Mouse (Mus musculus): Measurements from ENCODE around the gene Extl1. TPM values are rescaled to one million over a fixed set of nuclear protein-coding genes. Genes with fewer than 3 reads are reported as not detected.
"Not testable (repeated sequence)": the region's sequence is repeated elsewhere in the genome, so short reads cannot be mapped to it uniquely, and the experiment has no call there.

Extl1 gene
- polyA plus RNA-seq (2012; ENCODE audit: insufficient read depth, insufficient read length, missing spikeins) = 0.56 TPM in 1 of 2 replicates, not detected in the other

DNA sequence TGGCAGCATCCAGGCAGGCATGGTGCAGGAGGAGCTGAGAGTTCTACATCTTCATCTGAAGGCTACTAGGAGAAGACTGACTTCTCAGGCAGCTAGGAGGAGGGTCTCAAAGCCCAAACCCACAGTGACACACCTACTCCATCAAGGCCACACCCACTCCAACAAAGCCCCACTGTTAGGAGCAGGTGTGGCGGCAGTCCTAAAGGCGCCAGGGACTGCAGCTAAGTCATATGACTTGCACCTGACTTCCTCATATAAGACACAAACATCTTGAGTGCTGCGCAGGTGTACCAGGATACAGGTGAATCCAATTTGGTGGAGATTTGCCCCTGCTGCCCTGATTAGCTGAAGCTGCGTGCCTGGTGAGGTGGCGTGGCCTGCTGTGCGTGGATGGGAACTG is at the start of gene Extl1:
Extl1 (minus strand) TSS at position 101 of the 400 bp plus-strand sequence.
- not testable (repeated sequence) for H3K4me1 ChIP-seq (ENCODE audit: control insufficient read depth, insufficient read depth, low read length); H3K27ac ChIP-seq (ENCODE audit: insufficient read depth, low read depth, low read length); H3K4me3 ChIP-seq (ENCODE audit: insufficient read depth, low read length)

DNA sequence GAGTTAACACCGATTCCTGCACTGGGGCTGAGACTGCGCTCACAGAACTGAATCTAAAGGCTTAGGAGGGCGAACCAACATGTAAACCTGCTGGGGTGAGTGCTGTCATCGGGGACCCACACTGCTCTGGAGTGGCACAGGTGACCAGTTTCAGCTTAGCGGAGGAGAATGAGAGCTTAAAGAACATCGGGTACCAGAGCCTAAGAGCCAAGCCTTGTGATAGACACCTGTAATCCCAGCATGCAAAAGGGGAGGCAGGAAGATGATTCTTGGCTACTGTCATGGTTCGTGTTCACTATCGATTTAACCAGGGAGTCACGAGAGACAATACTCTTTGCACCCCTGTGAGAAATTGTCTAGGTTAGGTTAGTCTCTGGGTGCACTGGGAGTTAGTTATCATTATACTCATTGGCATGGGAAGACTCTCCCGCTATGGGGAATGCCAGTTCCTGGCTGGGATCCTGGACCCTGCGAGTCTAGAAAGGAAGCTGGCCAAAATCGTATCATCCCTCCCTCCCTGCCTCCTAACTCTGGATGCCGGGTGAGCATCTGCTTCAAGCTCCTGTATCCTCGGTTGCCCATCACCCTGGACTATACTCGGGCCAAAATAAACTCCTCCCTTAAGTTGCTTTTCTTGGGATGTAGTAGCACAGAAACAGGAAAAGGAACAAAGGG is 49.2 kb upstream of the Extl1 start:
- Histone ChIP-seq H3K4me3 (ENCODE audit: insufficient read depth, low read length) (no peak overlapping the region), H3K27ac (ENCODE audit: insufficient read depth, low read depth, low read length) (no peak overlapping the region), H3K4me1 (ENCODE audit: control insufficient read depth, insufficient read depth, low read length) (no peaks in the 10 kb centered on the region)
- TF ChIP-seq POLR2A (IDR thresholded peaks at IDR 0.05; ENCODE audit: borderline replicate concordance, low read depth, low read length) (no peak), CTCF (IDR thresholded peaks at IDR 0.05; ENCODE audit: low read depth, low read length) (no peak)

GRCm38 (mm10) chr4:134430381-134431004 is 46.8 kb upstream of the Extl1 start:
- H3K27ac ChIP-seq (ENCODE audit: insufficient read depth, low read depth, low read length) = no peak overlapping the region
- TF ChIP-seq POLR2A (IDR thresholded peaks at IDR 0.05; ENCODE audit: borderline replicate concordance, low read depth, low read length) = no peak
- no peak for TF ChIP-seq CTCF (IDR thresholded peaks at IDR 0.05; ENCODE audit: low read depth, low read length)
- H3K4me1 ChIP-seq (ENCODE audit: control insufficient read depth, insufficient read depth, low read length) = no peaks in the 10 kb centered on the region
- H3K4me3 ChIP-seq (ENCODE audit: insufficient read depth, low read length) = no peak overlapping the region

DNA sequence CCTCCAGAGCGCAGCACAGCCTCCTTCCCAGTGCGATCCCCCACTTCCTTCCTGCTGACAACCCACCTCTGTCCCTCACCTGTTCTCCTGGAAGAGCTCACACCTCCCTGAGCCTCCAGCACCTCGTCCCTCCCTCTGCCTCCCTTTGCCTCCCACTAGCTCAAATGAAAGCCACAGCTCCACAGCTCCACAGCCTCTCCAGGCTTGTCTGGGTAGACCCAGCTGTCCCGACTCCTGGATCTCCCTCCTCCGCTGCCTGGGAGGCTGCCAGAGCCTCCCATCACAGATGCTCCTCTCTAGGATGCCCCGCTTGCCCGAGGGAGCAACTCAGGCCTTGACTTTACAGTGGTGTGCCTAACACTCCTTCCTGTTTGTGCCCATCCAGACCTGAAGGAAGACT is 41.4 kb upstream of the Extl1 start:
- Histone ChIP-seq H3K4me3 (ENCODE audit: insufficient read depth, low read length) (no peak overlapping the region), H3K4me1 (ENCODE audit: control insufficient read depth, insufficient read depth, low read length) (peaks cover 15% of the 10 kb centered on the region), H3K27ac (ENCODE audit: insufficient read depth, low read depth, low read length) (no peak overlapping the region)
- TF ChIP-seq POLR2A (IDR thresholded peaks at IDR 0.05; ENCODE audit: borderline replicate concordance, low read depth, low read length) (no peak), CTCF (IDR thresholded peaks at IDR 0.05; ENCODE audit: low read depth, low read length) (no peak)

- Histone ChIP-seq H3K4me1 (ENCODE audit: control insufficient read depth, insufficient read depth, low read length) (peaks cover 15% of the 10 kb centered on the region), H3K4me3 (ENCODE audit: insufficient read depth, low read length) (no peak overlapping the region), H3K27ac (ENCODE audit: insufficient read depth, low read depth, low read length) (no peak overlapping the region)
- TF ChIP-seq POLR2A (IDR thresholded peaks at IDR 0.05; ENCODE audit: borderline replicate concordance, low read depth, low read length) = no peak
These were observed 40.3 kb upstream of the Extl1 start for GRCm38 (mm10) chr4:134423949-134424348.

DNA sequence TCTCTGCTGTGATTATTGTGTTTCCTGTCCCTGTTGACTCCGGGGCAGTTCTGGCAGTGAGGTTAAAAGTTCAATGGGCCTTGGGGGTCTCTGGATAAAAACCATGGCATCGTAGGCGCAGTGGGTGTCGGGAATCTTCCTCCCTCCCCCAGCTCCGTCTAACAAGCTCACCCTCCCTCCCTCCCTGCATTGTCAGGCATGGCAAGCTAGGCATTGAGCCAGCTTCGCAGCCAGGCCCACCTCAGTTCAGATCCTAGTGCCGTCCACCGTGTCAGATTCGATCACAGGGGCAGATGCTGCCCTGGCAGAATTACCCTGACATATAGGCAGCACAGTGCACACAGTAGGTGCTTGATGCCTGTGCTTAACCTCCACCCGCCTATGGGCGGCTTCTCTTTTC is 38.3 kb upstream of the Extl1 start:
- peaks cover 15% of the 10 kb centered on the region for H3K4me1 ChIP-seq (ENCODE audit: control insufficient read depth, insufficient read depth, low read length)
- TF ChIP-seq CTCF (IDR thresholded peaks at IDR 0.05; ENCODE audit: low read depth, low read length) = no peak
- no peak for TF ChIP-seq POLR2A (IDR thresholded peaks at IDR 0.05; ENCODE audit: borderline replicate concordance, low read depth, low read length)
- H3K27ac ChIP-seq (ENCODE audit: insufficient read depth, low read depth, low read length) = no peak overlapping the region
- no peak overlapping the region for H3K4me3 ChIP-seq (ENCODE audit: insufficient read depth, low read length)

- no peak overlapping the region for H3K27ac ChIP-seq (ENCODE audit: insufficient read depth, low read depth, low read length)
- no peak overlapping the region for H3K4me3 ChIP-seq (ENCODE audit: insufficient read depth, low read length)
- no peak for TF ChIP-seq POLR2A (IDR thresholded peaks at IDR 0.05; ENCODE audit: borderline replicate concordance, low read depth, low read length)
- TF ChIP-seq CTCF (IDR thresholded peaks at IDR 0.05; ENCODE audit: low read depth, low read length) = no peak
- H3K4me1 ChIP-seq (ENCODE audit: control insufficient read depth, insufficient read depth, low read length) = peaks cover 2% of the 10 kb centered on the region; the same call in 1 of the 2 replicates
These were observed 33.5 kb upstream of the Extl1 start for GRCm38 (mm10) chr4:134417111-134417510.

DNA sequence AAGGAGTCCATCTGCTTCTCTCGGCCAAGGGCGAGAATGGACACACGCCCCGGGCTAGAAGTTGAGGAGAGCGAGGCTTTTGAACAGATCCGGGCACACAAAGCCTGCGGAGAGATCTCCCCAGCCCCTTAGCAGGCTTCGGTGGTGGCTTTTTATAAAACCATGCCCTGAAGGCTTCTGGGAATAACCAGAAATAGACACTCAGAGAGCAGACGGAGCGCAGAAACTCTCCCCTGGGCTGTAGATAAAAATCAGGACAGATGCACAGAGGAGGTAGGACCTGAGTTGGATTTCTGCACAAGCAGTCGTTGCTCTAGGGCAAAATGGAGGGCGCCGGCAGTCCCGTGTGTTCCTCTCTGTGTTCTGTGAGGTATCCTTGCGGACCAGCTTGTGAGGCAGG is 33.0 kb upstream of the Extl1 start:
- no peaks in the 10 kb centered on the region for H3K4me1 ChIP-seq (ENCODE audit: control insufficient read depth, insufficient read depth, low read length)
- H3K4me3 ChIP-seq (ENCODE audit: insufficient read depth, low read length) = no peak overlapping the region
- no peak for TF ChIP-seq POLR2A (IDR thresholded peaks at IDR 0.05; ENCODE audit: borderline replicate concordance, low read depth, low read length)
- TF ChIP-seq CTCF (IDR thresholded peaks at IDR 0.05; ENCODE audit: low read depth, low read length) = no peak
- H3K27ac ChIP-seq (ENCODE audit: insufficient read depth, low read depth, low read length) = no peak overlapping the region

DNA sequence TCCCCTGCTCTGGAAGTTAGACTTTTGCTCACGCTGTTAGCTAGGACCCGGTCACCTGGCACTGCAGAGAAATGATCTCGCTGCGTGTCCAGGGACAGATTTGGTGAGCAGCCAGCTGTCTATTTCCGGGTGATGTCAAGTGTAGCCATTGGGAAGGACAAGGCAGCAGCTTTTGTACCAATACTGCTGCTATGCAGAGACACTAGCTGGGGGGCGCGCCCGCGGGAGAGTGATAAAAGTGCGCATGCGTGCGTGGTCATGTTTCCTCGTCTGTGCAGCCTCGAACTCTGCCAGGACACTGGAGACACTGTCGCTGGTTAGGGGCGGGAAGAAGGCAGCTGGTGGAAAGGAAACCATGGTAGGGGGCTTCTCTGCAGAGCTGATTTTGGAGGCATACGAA is 32.5 kb upstream of the Extl1 start:
- TF ChIP-seq POLR2A (IDR thresholded peaks at IDR 0.05; ENCODE audit: borderline replicate concordance, low read depth, low read length) (no peak), CTCF (IDR thresholded peaks at IDR 0.05; ENCODE audit: low read depth, low read length) (no peak)
- H3K4me1 ChIP-seq (ENCODE audit: control insufficient read depth, insufficient read depth, low read length) = no peaks in the 10 kb centered on the region

GRCm38 (mm10) chr4:134409286-134409685 is 25.6 kb upstream of the Extl1 start:
- TF ChIP-seq CTCF (IDR thresholded peaks at IDR 0.05; ENCODE audit: low read depth, low read length) (peak; percentile 45), POLR2A (IDR thresholded peaks at IDR 0.05; ENCODE audit: borderline replicate concordance, low read depth, low read length) (no peak)
- no peaks in the 10 kb centered on the region for H3K4me1 ChIP-seq (ENCODE audit: control insufficient read depth, insufficient read depth, low read length)
- H3K4me3 ChIP-seq (ENCODE audit: insufficient read depth, low read length) = no peak overlapping the region
- no peak overlapping the region for H3K27ac ChIP-seq (ENCODE audit: insufficient read depth, low read depth, low read length)

More for the DNA sequence above, 32.5 kb upstream of the Extl1 start:
- Histone ChIP-seq H3K4me3 (ENCODE audit: insufficient read depth, low read length) (no peak overlapping the region), H3K27ac (ENCODE audit: insufficient read depth, low read depth, low read length) (no peak overlapping the region)
